Mouse (Mus musculus) gonadal fat pad, adult 2 months (tissue): Measurements from ENCODE around the gene Kcnh6. TPM values are rescaled to one million over a fixed set of nuclear protein-coding genes. Genes with fewer than 3 reads are reported as not detected.

ENCODE experiments used
- DNase-seq: peaks from one replicate; pipeline ENCODE4 v3.0.0-alpha.2; 2012; ENCODE audit warnings: low read depth
- polyA plus RNA-seq: library from polyadenylated mRNA; depleted of rRNA; stranded (reverse); fragments of >200 nt; gene quantifications from 2 replicates; pipeline ENCODE4 v1.2.3, GENCODE M21; 2012; rRNA removed

Kcnh6 gene
- polyA plus RNA-seq = 0.05 and 0.11 TPM in 2 replicates

DNA sequence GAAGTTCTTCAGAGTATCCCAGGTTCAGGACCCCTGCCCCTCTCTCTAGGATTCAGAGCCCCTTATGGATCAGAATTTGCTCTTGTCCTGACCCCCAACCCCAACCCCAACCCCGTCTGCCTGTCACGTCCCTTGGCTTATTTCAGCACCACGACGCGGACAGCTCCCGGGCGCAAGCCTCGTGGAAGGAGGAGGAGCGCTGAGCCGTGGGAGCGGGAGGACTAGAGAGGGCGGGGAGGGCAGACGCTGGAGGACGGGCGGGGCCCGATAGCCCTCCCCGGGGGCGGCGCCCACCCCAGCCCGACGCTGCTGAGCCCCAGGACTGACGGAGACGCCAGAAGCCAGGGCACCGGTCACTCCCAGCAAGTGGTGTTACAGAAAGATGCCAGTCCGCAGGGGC lies at the start of gene Kcnh6:
TSS of gene Kcnh6 (plus strand) at position 304 of the 400 bp plus-strand sequence.
- DNase-seq = no peak

DNA sequence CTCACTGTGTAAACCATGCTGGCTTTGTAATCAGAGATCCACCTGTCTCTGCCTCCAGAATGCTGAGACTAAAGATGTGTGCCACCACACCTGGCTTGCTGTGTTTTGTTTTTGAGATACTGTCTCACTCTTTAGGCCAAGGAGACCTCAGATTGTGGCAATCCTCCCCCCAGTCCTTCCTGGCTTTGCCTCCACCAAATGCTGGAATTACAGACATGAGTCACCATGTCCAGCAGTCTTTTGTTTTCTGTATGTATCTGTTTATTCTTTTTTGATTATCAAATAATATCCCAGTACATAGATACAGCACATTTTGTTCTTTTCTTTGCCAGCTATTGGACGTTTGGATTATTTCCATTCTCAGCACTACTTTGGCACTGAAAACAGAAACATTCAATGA lies 49.4 kb upstream of the Kcnh6 start:
- no peak for DNase-seq

DNA sequence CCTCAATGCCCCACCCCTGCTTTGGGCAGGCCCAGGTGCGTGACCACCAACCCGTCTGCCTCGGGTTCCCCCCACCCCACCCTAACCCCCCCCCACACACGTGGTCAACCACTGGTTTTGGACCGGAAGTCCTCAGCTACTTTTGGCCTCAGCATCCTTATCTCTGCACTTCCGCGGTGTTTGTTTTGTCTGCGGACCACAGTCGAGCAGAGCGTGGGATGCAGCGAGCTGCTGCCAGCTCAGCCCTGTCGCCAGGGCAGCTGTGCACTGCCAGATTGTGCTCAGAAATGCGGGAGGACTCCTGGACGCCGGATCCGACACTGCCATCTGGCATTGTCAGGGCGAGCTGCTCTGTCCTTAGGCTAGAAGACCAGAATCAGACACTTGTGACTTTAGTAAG lies 48.6 kb upstream of the Kcnh6 start:
- DNase-seq = no peak

GRCm38 (mm10) chr11:105964691-105965090 lies 43.2 kb upstream of the Kcnh6 start:
- no peak for DNase-seq

DNA sequence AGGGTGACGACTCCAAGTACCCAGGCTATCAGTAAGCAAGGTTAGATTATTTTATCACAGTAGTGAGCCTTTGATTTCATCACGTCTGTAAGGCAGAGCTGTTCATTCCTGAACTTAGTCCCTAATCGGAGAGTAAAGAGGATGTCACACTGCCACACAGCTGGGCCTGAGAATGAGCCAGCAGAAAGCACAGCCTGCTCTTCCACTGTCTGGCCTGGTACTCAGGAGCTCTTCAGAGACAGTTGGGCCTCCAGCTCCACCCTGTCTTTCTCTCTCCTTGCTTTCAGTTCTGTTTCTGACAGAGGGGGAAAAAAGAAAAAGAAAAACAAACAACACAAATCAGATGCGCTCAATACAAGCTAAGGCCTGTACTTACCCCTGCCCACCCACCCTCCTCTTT lies 41.6 kb upstream of the Kcnh6 start:
- DNase-seq = no peak

GRCm38 (mm10) chr11:105967741-105968574 lies 40.0 kb upstream of the Kcnh6 start, which contains the start of gene Ace:
Gene Ace (plus strand): TSS chr11:105967945.
- DNase-seq = no peak

GRCm38 (mm10) chr11:105968948-105969347 lies 39.0 kb upstream of the Kcnh6 start:
- no peak for DNase-seq

- DNase-seq = no peak
Measured at GRCm38 (mm10) chr11:105969516-105969915, 38.4 kb upstream of the Kcnh6 start.

DNA sequence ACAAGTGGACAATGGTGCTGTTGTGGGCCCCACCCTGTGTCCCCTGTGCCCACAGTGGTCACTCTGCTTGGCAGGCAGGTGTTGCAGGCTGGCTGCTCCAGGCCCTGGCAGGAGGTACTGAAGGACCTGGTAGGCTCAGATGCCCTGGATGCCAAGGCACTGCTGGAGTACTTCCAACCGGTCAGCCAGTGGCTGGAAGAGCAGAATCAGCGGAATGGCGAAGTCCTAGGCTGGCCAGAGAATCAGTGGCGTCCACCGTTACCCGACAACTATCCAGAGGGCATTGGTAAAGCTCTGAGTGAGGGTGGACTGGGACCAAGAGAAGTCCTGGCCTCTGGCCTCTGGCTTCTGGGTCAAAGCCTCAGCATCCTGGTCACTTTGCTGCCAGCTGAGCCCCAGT lies 33.3 kb upstream of the Kcnh6 start:
- DNase-seq = no peak

DNA sequence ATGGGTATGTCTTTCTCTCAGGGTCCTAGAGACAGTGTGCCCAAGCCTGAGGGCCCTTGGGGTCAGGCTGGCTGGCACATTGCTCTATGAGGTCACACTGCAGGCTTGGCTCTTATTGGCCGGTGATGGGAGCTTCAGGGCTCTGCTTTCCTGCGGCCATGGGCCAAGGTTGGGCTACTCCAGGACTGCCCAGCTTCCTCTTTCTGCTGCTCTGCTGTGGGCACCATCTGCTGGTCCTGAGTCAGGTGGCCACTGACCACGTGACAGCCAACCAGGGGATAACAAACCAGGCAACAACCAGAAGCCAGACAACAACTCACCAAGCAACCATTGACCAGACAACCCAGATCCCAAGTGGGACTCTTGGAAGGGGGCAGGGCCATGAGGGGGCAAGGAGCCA lies 32.9 kb upstream of the Kcnh6 start:
- no peak for DNase-seq

- no peak for DNase-seq
Measured at GRCm38 (mm10) chr11:105975636-105976035, 32.3 kb upstream of the Kcnh6 start.

GRCm38 (mm10) chr11:105978232-105978631 lies 29.7 kb upstream of the Kcnh6 start:
- DNase-seq = no peak

GRCm38 (mm10) chr11:105978634-105979033 lies 29.3 kb upstream of the Kcnh6 start:
- DNase-seq = no peak

- no peak for DNase-seq
Measured at GRCm38 (mm10) chr11:105984452-105984851, 23.5 kb upstream of the Kcnh6 start.

- DNase-seq = no peak
Measured at GRCm38 (mm10) chr11:105987446-105987845, 20.5 kb upstream of the Kcnh6 start.

GRCm38 (mm10) chr11:105989446-105989845 lies 18.5 kb upstream of the Kcnh6 start:
- no peak for DNase-seq

DNA sequence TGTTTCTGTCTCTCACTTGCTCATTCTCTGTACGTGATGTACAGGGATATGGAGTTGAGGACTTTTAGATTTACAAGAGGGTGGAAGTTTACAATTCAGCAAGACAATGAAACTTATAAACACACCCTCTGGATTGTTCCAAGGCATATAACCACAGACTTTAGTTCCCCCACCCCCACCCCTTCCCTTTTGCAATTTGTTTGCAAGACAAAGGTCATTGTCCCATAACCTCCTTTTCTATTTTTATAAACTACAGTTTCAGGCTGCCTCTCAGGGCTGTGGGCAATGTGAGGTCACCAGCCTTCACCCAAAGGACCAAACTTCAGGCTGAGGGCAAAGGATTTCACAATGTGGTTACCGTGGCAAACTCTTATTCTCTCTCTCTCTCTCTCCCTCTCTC lies 17.7 kb upstream of the Kcnh6 start:
- DNase-seq = no peak

- no peak for DNase-seq
Measured at GRCm38 (mm10) chr11:105994375-105994774, 13.5 kb upstream of the Kcnh6 start, which contains the start of gene Ace3. Gene Ace3 (plus strand): TSS chr11:105994675.

- DNase-seq = no peak
Measured at GRCm38 (mm10) chr11:106000062-106000461, 7.9 kb upstream of the Kcnh6 start.

GRCm38 (mm10) chr11:106001718-106002117 lies 6.2 kb upstream of the Kcnh6 start:
- no peak for DNase-seq

- DNase-seq = no peak
Measured at GRCm38 (mm10) chr11:106004576-106004975, 3.3 kb upstream of the Kcnh6 start.

DNA sequence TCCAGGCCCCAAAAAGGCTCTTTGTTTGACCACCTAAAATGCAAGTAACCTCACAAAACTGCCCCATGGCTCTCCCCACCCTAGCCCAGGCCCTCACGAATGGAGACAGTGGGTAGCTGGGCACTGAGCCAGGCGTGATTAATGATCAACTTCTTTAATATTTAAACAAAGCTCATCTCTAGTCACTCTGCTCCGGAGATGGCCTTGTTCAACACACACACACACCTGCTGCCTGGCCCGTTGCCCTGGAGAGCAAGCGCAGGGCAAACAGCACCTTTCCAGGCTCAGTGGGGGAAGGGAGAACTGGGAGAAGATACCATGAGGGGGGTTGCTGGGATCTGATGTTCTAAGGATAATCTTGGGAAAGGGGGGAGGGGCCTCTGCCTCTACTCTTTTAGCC lies 2.0 kb upstream of the Kcnh6 start:
- DNase-seq = no peak

- DNase-seq = no peak
Measured at GRCm38 (mm10) chr11:106012711-106013110, 4.8 kb downstream of the Kcnh6 start.
